Mouse (Mus musculus) CH12.LX (cell line): ENCODE results near the gene Acads.

ENCODE experiments used
- BHLHE40 ChIP-seq: IDR thresholded peaks from 2 replicates; pipeline ENCODE4 v1.6.1; 2011; ENCODE audit warnings: mild to moderate bottlenecking, low read depth, low read length, improper control_type of control experiment
- CHD1 ChIP-seq: IDR thresholded peaks from 2 replicates; pipeline ENCODE4 v1.6.1; 2012; ENCODE audit warnings: low read depth, low read length, improper control_type of control experiment, inconsistent platforms
- CHD2 ChIP-seq: IDR thresholded peaks from 2 replicates; pipeline ENCODE4 v1.6.1; 2011; ENCODE audit warnings: low read length, improper control_type of control experiment
- CTCF ChIP-seq, 2 experiments: IDR thresholded peaks in 1 of 2; conservative IDR thresholded peaks in 1 of 2; 2 replicates each; pipeline ENCODE4 v1.5.1; 2011 to 2012; ENCODE audit warnings: low read depth in 2 of 2, low read length in 2 of 2, improper control_type of control experiment in 1 of 2, inconsistent platforms in 1 of 2, mild to moderate bottlenecking in 1 of 2, moderate library complexity in 1 of 2
- KAT2A ChIP-seq: IDR thresholded peaks from 2 replicates; pipeline ENCODE4 v1.6.1; 2012; ENCODE audit warnings: low read length, improper control_type of control experiment, inconsistent platforms; ENCODE audit not compliant: insufficient replicate concordance
- MAX ChIP-seq: IDR thresholded peaks from 2 replicates; pipeline ENCODE4 v1.6.1; 2011; ENCODE audit warnings: low read length, improper control_type of control experiment
- MXI1 ChIP-seq: IDR thresholded peaks from 2 replicates; pipeline ENCODE4 v1.6.1; 2011; ENCODE audit warnings: mild to moderate bottlenecking, low read depth, low read length, improper control_type of control experiment
- POLR2A ChIP-seq: IDR thresholded peaks from 2 replicates; pipeline ENCODE4 v1.6.1; 2011; ENCODE audit warnings: low read depth, mild to moderate bottlenecking, improper control_type of control experiment, low read length
- UBTF ChIP-seq: IDR thresholded peaks from 2 replicates; pipeline ENCODE4 v1.6.1; 2012; ENCODE audit warnings: low read depth, mild to moderate bottlenecking, inconsistent platforms, low read length, improper control_type of control experiment, moderate library complexity
- ZMIZ1 ChIP-seq: IDR thresholded peaks from 2 replicates; pipeline ENCODE4 v1.6.1; 2012; ENCODE audit warnings: low read depth, mild to moderate bottlenecking, inconsistent platforms, low read length, improper control_type of control experiment

DNA sequence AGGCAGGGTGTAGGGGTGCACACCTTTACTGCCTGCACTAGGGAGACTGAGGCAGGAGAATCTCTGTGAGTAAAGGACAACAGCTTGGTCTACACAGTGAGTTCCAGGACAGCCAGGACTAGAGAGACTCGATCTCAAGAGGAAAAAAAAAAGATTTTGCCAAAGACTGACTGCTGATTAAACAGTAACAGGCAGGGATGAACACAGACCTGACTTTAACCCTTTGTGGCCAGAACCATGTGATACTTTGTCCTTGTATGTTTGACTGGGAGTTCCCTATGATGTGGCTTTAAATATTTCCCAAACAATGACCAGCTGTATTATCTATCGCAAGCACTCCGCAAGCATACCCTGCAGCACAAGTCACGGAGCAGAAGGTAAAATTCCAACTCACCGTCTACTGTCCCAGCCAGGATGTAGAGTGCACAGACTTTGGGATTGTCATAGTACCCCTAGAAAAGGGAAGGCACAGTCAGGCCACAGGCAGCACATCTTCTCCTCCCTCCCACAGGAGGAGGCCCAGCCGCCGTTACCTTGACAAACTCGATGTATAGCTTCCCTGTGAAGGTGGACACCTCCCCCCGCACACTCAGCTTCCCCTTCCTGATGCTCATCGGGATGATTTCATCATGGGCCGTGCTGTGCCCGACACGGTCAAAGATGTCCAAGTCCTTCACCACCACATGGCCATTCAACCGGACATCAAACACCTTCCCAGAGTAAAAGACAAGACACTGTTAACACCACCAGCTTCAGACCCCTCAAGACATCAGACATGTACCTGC, 30.7 kb upstream of the Acads start:
- TF ChIP-seq POLR2A (no peak), MAX (no peak), CHD1 (no peak), CHD2 (no peak), BHLHE40 (no peak), CTCF (conservative IDR thresholded peaks at IDR 0.05 in 1 of 2, IDR thresholded peaks at IDR 0.05 in 1 of 2; ENCODE audit: low read depth in 2 of 2, low read length in 2 of 2) (no peak), UBTF (no peak), MXI1 (no peak), ZMIZ1 (no peak), KAT2A (no peak)
